Mouse (Mus musculus): ENCODE results near the gene Spcs2.

Spcs2 gene

DNA sequence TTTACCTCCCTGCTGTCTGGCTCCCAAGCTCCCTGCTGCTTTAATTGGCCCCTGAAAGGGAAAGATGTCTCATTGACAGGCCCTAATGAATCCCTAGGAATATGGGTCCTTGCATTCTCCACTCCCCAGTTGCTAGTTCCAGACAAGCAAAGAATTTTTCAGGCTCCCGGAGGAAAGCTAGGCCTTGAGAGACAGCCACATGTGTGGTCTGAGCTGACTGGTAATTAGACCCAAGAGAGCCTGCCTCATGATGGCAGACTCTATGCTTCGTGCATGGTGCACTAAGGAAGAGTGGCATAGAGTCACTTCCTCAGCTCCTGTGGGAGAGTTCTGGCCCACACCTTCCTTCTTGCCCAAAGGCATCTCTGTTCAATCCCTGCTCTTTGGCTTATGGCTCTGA, 75.3 kb downstream of the Spcs2 start:
- in situ Hi-C loops (cut with MboI; ENCODE audit: low sequenced_read_pairs), result no loop called here
